Mouse (Mus musculus) retina, postnatal 7 days (tissue): Measurements from ENCODE around the gene Cdyl2.

Experiments
- DNase-seq: peaks from one replicate; pipeline ENCODE4 v3.0.0-alpha.2; 2012; ENCODE audit warnings: low read depth, low spot score

Gene Cdyl2

DNA sequence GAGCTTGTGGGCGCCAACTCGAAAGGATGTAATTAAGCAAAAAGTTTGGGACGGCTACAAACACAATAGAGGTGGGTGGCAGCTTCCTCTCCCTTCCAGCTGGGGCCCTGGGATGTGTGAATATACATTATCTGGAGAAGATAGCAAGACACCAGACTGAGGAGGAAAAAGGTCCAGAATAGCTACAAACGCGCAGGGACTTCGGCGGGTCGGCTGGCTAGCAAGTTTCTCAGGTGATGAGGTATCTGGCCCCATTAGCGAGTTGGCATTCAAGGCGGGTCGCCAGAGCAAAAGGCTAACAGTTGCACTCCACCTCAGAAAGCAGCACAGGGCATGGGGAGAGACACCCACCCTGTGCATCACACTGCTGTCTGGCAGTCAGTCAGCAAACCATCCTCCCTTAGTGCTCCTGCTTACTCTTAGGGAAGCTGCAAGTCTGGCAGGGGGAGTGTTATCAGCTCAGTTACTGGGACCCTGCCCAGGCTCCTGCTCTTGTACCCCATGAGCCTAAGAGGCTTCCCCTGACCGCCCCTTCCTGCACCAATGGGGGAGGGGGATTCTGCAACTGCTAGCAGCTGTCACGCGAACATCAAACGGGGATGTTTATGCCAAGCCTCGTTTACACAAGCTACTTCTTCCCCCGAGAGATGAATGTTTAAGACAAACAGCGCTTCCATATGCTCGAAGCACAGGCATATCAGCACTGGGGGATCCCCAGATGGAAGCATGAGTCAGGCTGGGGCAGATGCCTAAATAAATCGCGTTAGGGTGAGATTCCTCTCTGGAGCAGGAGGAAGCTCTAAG, 111.4 kb downstream of the Cdyl2 start:
- no peak for DNase-seq

DNA sequence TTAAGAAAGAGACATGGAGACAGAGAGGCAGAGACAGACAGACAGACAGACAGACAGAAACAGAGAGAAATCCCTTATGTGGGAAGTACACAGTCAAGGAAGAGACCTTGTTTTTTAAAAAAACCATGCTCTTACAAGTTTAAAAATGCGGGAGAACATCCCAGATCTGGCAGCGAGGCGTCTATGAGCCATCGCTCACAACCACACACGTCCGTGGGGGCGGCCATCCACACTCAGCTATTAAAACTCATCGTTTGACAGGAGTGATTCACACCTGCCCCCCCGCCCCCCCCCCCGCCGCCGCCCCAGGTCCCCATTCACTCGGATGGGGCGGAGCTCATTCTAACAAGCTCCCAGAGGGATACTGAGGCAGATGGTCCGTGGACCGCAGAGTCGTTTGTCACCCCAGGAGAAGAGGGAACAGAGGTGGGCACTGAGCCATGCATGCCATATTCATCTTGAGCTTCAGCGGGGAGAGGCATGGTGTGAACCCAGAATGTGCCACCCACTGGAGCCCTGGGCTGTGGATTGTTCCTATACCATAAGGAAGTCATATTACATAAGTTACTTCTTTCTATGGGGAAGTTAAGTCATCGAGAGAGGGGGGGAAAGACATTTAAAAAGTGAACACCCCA, 113.0 kb downstream of the Cdyl2 start:
- no peak for DNase-seq

DNA sequence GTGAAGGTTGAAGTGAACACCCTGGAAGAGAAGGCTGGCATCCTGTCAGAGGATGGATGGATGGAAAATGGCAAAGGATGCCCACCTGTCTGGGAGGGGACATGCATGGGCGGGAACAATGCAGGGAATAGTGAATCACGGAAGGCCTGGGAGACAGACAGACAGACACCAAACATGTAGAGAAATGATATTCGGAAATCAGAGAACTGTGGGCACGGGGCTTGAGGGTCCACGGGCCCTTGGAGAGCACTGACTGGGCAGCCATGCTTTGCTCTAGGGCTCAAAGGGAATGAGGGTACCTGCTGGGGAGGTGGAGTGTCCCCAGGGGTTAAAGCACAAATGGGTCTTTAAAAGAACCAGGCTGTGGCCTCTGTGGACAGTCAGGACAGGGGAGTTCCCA, 113.6 kb downstream of the Cdyl2 start:
- no peak for DNase-seq

DNA sequence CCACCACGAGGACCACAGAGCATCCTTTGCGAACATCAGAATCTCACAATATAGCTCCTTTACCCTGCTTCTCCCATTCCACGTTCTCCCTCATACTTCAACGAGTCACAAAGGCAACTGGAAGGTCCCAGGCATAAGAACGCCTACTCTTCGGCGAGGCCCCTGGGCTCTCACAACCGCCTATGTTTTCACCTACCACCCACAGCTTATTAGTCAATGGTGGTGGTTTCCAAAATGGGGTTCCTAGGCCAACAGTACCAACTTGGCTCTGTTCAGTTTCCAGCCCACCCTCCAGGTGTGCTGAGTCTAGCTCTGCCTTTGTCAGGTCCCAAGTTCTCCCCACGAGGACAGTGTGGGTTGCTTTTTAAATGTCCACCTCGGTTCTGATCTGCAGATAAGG, 114.0 kb downstream of the Cdyl2 start:
- no peak for DNase-seq

DNA sequence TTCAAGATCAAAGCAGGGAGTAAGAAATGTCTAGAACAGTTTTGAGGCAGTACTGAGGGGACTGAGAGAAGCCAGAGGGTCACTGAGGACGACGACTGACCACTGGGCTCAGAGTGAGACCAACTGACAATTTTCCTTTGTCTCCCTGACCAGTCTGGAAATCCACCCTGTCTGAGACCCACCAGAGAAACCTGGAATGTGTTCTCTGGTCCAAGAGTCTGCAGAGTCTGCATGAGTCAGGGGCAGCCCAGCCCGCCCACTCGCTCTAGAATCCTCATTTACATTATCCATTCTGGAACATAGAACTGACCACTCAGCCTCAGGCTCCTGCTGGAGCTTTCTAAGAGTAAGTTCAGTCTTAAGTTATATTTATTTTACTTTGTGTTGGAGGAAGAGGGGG, 114.9 kb downstream of the Cdyl2 start:
- no peak for DNase-seq

DNA sequence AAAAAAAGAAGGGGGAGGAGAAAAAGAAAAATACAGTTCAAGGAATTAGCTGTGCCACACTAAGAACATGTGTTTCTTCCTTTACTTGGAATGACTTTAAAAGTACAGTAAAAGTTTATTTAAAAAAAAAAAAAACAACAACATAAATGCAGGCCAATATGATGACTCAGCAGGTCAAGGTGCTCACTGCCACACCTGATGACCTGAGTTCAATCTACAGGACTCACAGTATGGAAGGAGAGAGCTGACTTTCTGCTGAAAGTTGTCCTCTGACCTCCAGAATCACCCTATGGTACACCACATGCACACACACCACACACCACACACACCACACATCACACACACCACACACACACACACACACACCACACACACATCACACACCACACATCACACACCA, 116.4 kb downstream of the Cdyl2 start:
- no peak for DNase-seq

DNA sequence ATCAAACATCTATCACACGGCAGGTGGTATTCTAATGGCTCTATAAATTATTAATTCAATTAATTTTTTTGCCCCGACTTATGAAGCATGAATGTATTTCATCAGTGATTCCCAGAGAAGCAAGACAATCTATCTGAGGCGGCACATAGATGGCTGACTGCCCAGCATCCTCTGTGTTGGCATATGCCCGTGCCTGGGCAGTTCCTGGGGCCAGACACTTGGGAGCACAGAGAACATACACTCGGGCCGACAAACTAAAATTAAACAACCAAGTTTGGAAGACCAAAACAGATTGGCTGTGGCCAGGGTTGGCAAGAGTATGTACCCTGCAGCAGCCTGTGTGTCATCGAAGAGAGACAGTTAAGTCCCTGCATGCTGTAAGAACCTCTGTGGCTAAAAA, 117.9 kb downstream of the Cdyl2 start:
- no peak for DNase-seq

DNA sequence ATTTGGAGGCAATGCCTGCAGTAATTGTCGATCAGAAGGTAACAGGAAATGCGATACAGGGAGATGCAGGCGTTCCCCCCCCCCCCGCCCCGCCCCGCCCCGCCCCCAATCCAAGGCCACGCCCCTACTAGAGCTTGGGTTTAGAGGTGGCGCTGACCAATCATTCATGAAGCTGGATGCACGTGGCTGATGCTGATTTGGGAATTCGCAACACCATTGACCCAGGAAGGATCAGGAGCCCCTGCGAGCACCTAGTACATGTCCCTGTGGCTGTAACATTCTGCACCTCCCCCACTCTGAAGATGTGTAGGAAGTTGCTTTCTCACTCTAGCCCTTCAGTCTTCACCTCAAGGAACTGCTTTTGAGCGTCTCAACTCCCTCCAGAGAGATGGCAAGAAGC, 126.6 kb downstream of the Cdyl2 start:
- DNase-seq = no peak

DNA sequence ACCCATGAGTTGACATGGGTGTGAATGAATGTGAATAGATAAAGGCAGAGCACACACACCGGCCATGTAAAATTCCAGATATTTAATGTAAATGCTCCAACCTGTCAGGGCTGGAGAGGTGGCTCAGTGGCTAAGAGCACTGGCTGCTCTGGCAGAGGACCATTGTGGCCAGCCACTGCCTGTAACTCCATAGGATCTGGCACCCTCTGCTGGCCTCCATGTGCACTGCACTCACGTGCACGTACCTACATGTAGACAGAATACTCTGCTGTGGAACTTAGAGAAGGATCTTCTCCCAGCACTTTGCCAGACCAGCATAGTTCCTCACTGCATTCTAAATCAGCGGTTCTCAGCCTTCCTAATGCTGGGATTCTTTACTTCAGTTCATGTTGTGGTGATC, 130.0 kb downstream of the Cdyl2 start:
- no peak for DNase-seq

DNA sequence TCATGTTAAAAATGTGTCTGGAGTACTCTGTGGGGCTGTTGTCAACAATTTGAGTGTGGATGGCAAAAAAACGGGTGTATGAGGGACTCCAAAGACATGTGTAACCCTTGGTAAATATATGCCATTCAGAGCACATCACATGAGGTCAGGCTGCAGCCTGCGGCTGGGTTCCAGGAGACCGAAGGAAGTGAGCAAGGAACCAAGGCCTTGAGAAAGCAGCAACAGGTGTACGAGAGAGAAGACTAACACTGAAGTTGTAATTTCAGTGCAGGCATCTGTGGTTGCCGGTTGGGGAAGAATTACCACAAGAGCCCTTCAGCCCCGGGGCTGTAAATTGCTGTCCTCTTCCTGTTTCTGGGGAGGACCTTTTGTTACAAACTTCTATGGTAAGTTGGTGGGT, 133.1 kb downstream of the Cdyl2 start:
- no peak for DNase-seq

DNA sequence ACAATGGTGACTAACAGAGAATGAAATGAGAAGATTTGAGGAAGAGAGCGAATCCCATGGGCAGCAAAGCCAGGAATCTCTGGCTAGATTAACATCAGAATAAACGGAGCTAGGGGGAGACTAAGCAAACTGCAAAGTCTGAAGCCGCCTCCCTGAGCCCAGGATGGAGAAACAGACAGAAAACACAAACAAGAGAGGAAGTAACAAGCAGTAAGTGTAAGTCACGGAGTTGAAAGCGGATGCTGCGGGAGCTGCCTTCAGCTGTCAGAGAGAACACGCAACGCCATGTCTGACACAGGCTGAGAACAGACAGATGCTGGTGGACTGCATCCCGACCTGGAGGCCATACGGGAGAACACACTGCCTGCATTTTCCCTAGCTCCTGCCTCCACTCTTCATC, 141.6 kb downstream of the Cdyl2 start:
- DNase-seq = no peak

DNA sequence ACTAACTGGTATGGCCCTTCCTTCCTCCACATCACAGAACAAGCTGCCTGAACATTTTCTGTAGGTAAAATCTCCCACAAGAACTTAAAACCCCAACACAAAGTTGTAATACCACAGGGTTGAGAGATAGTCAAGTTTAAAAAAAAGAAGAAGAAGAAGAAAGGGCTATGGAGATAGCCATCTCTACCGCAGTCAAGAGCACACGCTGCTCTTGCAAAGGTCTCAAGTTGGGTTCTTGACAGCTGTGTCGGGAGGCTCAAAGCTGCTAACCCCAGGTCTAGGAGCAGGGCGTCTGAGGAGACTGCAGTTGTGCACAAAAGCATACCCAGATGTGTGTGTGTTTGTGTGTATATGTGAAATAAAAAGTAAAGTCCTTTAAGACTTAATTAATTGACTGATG, 142.2 kb downstream of the Cdyl2 start:
- DNase-seq = no peak

DNA sequence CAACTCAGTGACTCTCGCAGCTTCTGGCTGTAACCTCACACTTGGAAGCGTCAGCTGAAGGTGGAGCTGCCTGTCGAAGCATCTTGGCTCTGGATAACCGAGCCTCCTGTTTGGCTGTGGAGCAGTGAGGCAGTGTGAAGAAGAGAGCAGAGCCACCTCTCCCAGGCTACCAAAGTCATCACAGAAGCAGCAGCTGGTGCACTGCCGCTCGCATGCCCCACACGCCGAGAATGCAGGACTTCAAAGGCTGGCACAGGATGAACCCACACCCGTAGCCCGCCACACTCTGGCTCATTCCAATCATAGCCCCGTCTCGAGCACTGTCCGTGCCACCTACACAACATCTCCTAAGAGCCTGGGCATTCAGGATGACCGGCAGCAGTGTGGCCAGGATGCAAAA, 142.7 kb downstream of the Cdyl2 start:
- no peak for DNase-seq

DNA sequence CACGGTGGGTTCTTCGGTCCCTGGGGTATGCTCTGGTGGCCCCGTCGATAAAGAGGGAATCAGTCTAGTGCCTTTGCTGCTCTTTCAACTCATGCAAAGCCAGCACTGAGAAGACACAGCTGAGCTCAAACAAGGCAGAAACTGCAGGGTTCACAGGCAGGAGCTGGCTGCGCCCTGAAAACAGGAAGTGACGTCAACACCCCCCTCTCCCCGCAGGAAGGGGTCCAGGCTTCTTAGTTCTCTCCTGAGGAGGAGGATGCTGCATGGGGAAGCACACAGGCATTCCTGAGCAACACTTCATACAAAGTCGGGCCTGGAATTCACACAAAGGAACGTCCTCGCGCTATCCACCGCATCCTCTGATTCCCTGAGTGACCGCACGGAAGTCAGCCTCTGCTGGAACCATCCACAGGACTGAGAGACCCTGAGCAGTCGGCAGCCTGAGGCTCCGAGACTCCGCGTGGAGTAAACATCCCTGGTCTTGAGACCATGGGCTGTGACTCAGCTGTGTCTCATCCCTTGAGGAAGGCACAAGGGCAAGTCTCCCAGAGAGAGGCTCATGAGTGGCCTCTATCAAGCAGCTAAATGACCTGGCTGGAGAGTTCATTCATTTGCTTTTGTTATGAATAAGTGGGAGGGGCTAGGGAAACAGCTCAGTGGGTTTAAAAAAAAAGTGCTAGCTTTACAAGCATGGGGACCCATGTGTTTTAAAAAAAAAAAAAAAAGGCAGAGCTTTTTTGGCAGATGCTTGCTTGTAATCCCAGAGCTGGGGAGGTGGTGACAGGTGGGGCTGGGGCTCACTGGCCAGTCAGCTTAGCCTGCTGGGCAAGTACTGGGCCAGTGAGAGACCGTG, 144.9 kb downstream of the Cdyl2 start:
- DNase-seq = no peak

DNA sequence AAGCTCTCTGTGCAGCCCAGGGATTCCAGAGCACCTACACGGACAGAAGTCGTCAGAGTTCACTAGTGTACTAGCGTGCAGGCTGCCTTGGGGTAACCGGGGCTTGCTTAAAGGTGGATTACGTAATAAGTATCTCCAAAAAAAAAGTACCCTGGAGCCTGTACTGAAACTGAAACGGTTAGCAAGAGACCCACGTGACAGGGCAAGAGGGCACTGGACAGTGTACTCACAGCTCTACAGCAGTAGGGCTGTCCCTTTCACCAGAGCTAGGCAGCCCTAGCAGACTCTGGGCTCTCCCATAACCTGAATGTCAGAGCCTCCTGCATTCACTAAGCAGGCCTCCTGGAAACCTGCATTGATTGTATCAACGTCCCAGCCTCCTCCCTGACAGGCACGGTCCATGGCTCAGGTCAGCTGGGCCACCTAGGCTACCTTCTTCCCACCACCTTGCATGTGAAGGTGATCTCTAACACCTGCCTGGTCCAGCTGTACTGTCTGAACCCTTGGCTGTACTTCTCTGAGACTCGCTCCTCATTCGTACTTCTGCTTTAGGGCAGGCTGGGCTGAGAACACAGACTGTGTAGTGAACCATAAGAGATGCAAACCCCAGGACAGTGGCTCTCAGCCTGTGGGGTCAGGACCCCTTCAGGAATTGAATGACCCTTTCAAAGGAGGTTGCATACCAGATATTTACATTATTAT, 151.3 kb downstream of the Cdyl2 start:
- no peak for DNase-seq

DNA sequence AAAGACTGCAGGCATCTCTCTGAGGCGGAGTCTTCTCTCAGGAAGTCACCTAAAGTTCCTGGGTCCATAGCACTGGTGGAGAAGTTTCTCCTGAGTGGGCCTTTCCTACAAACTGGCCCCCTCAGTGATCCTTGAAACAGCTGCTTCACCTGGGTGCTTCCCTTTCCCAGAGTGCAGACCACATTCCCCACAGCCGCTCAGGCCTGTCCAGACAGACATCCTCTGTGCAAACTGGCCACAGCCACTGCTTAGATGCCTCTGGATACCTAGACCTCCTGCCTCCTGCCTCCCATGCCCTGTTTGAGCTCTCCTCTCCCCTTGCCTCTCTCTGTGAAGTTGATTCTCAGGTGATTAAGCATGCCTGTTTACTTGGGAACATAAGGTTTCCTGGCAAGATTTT, 156.1 kb downstream of the Cdyl2 start:
- DNase-seq = no peak

DNA sequence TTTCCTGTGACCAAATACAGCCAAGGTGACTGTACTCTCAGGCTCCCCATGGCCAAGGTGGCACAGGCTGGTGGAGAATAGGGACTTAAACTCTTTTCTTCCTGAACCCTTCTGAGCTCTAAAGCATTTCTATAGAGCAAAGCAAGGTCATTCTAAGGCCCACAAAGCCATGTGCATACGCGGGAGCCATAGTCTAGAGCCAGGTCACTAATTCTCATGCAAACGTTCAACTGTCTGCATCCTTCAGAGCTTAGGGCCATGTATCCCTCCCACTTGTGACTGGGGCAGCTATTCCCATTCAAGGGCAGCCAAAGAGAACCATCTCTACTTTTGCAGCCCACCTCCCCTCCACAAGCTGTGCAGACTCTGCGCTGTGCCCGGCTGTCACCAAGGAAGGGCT, 159.7 kb downstream of the Cdyl2 start:
- no peak for DNase-seq

DNA sequence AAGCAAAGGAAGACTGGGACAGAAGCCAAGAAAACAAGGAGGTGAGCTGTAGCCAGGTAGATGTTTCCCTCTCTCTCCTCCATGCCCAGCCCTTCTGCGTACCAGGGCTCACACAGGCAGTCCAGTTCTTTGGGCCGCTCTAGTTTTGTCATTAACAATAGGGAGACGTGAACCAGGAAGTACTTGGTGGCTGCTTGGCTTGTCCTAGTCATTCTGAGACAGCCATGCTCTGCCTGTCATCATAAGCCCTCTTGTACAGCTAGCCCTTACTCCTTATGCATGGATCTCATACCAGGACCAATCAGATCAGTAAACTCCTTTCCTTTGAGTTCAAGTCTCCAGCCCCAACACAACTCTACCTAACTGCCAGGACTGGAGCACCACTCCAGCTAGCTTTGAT, 180.0 kb downstream of the Cdyl2 start:
- no peak for DNase-seq

DNA sequence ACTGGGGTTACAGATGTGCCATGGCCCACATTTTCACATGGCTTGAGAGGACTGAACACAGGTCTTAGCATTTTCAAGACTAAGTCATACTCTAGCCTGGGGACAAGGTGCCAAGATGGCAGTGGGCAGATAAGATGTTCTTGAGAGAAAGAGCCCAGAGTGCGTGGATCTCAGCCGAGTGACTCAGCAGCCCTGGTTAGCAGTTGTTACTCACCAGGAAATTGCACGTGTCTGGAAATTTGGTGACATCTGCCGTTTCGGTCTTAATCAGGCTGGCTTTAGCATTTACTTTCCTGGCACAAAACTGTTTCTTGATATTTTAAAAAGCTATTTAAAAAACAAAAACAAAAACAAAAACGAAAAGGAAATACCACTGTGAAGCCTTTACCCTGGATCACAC, 180.5 kb downstream of the Cdyl2 start:
- DNase-seq = no peak

DNA sequence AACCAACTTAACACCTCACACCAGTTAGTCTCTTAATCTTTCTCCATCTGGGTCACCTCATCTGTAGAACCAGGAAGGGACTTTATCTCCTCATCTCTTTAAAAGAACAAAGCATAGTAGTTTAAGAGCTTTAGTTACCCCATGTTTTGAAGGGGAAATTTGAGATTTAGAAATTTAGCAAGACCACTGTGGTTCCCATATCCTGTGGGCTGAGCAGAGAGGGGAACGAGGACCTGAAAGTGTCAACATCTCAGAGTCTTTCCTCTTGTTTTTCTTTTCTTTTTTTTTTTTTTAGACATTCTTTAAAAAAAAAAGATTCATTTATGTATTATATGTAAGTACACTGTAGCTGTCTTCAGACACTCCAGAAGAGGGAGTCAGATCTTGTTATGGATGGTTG, 189.4 kb downstream of the Cdyl2 start:
- DNase-seq = no peak

DNA sequence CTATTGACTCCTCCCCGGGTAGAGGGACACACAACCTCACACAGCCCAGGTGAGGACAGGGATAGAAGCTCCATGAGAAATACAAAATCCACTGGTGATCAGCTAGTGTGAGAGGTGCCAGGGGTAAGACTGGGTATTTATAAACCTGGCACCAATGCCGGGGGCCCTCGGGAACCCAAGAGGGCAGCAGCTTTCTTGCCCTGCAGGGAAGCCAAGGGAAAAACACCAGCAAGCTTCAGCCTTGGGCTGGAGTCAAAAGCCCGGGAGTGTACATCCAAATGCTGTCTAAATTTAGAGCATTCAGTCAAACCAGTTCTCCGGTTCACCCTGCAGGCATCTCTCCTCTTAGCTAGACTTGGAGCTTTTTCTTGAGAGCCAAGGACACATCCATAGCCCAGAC, 189.9 kb downstream of the Cdyl2 start:
- DNase-seq = no peak

DNA sequence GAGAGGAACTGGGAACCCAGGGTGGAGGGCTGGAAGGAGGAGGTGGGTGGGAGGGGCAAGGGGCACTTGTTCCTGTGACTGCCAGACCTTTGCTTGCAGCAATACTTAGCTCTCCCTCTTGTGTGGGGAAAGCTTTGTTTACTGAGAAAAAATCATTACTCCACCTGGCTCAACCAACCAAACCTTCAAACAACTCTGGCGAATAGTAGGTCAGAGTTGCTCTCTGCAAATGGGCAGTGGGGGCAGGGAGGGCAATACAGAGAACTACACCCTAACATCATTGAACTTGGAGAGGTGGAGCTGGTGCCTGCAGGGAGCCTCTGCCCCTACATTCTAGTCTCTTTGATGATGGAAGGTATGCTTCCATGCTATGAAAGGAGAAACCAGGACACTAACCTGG, 192.7 kb downstream of the Cdyl2 start:
- DNase-seq = no peak
